Mouse (Mus musculus) inflammation-experienced regulatory T-cells (primary cell): Measurements from ENCODE around the gene Olfr270. TPM values are rescaled to one million over a fixed set of nuclear protein-coding genes. Genes with fewer than 3 reads are reported as not detected.

ENCODE experiments used
- polyA plus RNA-seq, 2 experiments: library from polyadenylated mRNA; unstranded; fragments of 100-300 nt; shearing (Covaris generic); gene quantifications; one replicate each; pipeline ENCODE4 v1.2.1; 2017

The Olfr270 gene
- polyA plus RNA-seq, result not detected

DNA sequence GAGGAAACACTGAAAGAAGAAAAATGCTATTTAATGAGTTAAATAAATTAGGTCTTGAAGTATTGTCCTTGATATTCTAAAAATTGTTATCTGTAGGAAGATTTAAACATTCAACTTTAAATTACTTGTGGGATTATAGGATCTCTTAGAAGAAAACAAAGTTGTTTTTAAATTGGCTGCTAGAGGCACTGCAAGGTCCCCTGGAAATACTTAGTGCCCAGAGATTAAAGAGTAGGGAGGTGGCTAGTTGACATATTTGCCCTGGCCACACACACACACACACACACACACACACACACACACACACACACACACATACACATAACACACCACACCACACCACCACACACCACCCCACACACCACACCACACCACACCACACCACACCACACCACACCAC, at the start of gene Olfr270:
Gene Olfr270 (plus strand): TSS at position 301 of the 400 bp plus-strand sequence.

GRCm38 (mm10) chr4:52919078-52919477, 45.3 kb upstream of the Olfr270 start, which contains the start of gene Olfr272:
TSS of gene Olfr272 (minus strand) at chr4:52919178.

DNA sequence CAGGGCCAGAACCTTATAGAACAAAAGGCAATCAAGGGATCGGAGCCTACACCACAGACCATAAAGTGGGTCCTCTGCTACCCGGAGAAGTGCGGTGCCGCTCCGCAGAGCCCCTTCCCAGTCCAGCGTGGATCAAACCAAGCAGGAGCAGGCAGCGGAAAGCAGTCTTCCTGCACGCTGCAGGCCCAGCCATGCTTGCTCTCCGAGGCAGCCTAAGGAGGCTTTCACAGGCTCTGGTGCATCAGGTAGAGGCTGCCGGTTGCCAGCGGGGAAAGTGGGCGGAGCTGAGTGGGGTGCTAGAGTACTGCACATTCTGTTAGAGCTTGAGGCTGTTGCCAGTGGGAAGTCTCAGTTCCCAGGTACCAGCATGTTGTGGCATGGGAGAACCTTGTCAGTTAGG, 24.9 kb downstream of the Olfr270 start, which contains the start of gene Nipsnap3a:
Gene Nipsnap3a (plus strand): TSS at position 25 of the 400 bp plus-strand sequence.

GRCm38 (mm10) chr4:53011732-53012361, 47.5 kb downstream of the Olfr270 start, which contains the start of gene Nipsnap3b:
TSS of gene Nipsnap3b (plus strand) at chr4:53011880.

Other genes with a start within 250 kb of the Olfr270 start
- under 1 TPM in 1 of 2 experiments, not detected in 1; 0.24 TPM for gene Olfr275, start 149.9 kb upstream of the Olfr270 start, polyA plus RNA-seq
- 1 to 10 TPM in 1 of 2 experiments, under 1 TPM in 1; 0.68 to 2.7 TPM for gene Olfr273, start 105.3 kb upstream of the Olfr270 start, polyA plus RNA-seq
- gene Olfr272, start 45.4 kb upstream of the Olfr270 start, polyA plus RNA-seq, result not detected
- under 1 TPM in 1 of 2 experiments, not detected in 1; 0.40 TPM for gene Nipsnap3a, start 24.7 kb downstream of the Olfr270 start, polyA plus RNA-seq
- gene Nipsnap3b, start 47.3 kb downstream of the Olfr270 start, polyA plus RNA-seq, result 10 to 100 TPM; 61.3 to 83.5 TPM
- gene Abca1, start 195.3 kb downstream of the Olfr270 start, polyA plus RNA-seq, result 1 to 10 TPM; 3.8 to 9.1 TPM